Mouse (Mus musculus) T-cell, adult 2 months (primary cell): Measurements from ENCODE around the gene Cdc42se2.
A peak's percentile ranks its signal among the peaks of the same experiment; 100 is the strongest.

Experiments
- DNase-seq: peaks from one replicate; pipeline ENCODE4 v3.0.0; 2022; ENCODE audit warnings: low spot score

Gene Cdc42se2

GRCm38 (mm10) chr11:54709645-54710044, 77.8 kb downstream of the Cdc42se2 start:
- DNase-seq: no peak

- DNase-seq: no peak
These were observed 79.3 kb downstream of the Cdc42se2 start for GRCm38 (mm10) chr11:54708153-54708552.

- peak; percentile 74 for DNase-seq
These were observed 84.2 kb downstream of the Cdc42se2 start for GRCm38 (mm10) chr11:54703306-54703705.

GRCm38 (mm10) chr11:54701848-54702247, 85.6 kb downstream of the Cdc42se2 start:
- no peak for DNase-seq

GRCm38 (mm10) chr11:54699972-54700371, 87.5 kb downstream of the Cdc42se2 start:
- DNase-seq: no peak

- DNase-seq: no peak
These were observed 88.8 kb downstream of the Cdc42se2 start for GRCm38 (mm10) chr11:54698636-54699035.

GRCm38 (mm10) chr11:54697611-54698010, 89.9 kb downstream of the Cdc42se2 start:
- no peak for DNase-seq

GRCm38 (mm10) chr11:54695951-54696350, 91.5 kb downstream of the Cdc42se2 start:
- no peak for DNase-seq

GRCm38 (mm10) chr11:54694291-54694690, 93.2 kb downstream of the Cdc42se2 start:
- no peak for DNase-seq

- no peak for DNase-seq
These were observed 93.8 kb downstream of the Cdc42se2 start for GRCm38 (mm10) chr11:54693696-54694095.

- no peak for DNase-seq
These were observed 96.3 kb downstream of the Cdc42se2 start for GRCm38 (mm10) chr11:54691179-54691578.

GRCm38 (mm10) chr11:54690171-54690570, 97.3 kb downstream of the Cdc42se2 start:
- DNase-seq: no peak

- no peak for DNase-seq
These were observed 102.6 kb downstream of the Cdc42se2 start for GRCm38 (mm10) chr11:54684831-54685230.

- DNase-seq: no peak
These were observed 108.3 kb downstream of the Cdc42se2 start for GRCm38 (mm10) chr11:54679141-54679540.

GRCm38 (mm10) chr11:54675792-54676489, 111.5 kb downstream of the Cdc42se2 start:
- no peak for DNase-seq

- no peak for DNase-seq
These were observed 113.7 kb downstream of the Cdc42se2 start for GRCm38 (mm10) chr11:54673575-54674298.
